Mouse (Mus musculus): Measurements from ENCODE around the gene Mall.

GRCm38 (mm10) chr2:127748316-127748715 is 18.6 kb upstream of the Mall start:
- no peak for TF ChIP-seq CTCF (conservative IDR thresholded peaks at IDR 0.05; ENCODE audit: low read length)
- TF ChIP-seq NANOG (IDR thresholded peaks at IDR 0.05; ENCODE audit: borderline replicate concordance, low read length): no peak
- TF ChIP-seq POU5F1 (IDR thresholded peaks at IDR 0.05; ENCODE audit: borderline replicate concordance, low read length): no peak
